Mouse (Mus musculus): Measurements from ENCODE around the gene Sema6d.

DNA sequence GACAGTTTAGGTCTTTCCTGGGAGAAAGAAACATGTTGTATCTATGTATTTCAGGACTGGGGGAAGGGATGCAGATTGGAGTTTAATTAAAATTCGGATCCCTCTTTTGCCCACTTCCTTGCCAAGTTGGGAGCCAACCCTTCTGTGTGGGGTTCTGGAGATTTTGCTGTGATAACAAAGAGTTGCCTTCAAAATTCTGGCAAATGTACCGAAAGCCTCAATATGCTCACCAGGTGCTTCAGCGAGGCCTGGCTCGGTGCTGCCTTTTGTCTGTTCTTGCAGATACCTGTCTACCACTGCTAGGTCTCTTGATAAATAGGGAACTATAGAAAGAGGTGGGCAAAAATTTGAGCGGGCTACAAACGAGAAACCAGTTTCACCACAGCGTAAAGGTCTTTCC lies 563.4 kb downstream of the Sema6d start:
- TF ChIP-seq POLR2A (IDR thresholded peaks at IDR 0.05; ENCODE audit: borderline replicate concordance, control insufficient read depth, low read depth, low read length) (no peak), CTCF (IDR thresholded peaks at IDR 0.05; ENCODE audit: control insufficient read depth, insufficient read depth, low read length) (no peak)
